Mouse (Mus musculus) cortical plate, adult 2 months (tissue): ENCODE data around the gene Asb16. TPM values are rescaled to one million over a fixed set of nuclear protein-coding genes. Genes with fewer than 3 reads are reported as not detected.
A peak's percentile ranks its signal among the peaks of the same experiment; 100 is the strongest.

Experiments
- H3K27ac ChIP-seq: fragments of 200-500 bp; 2 replicates; pipeline ENCODE4 v1.5.1; 2012; ENCODE audit warnings: low read length, control low read depth, inconsistent platforms; ENCODE audit not compliant: insufficient read depth
- H3K4me1 ChIP-seq: fragments of 200-500 bp; 2 replicates; pipeline ENCODE4 v1.6.1; 2011; ENCODE audit warnings: low read length; ENCODE audit not compliant: control insufficient read depth, insufficient read depth
- H3K4me3 ChIP-seq: fragments of 200-500 bp; 2 replicates; pipeline ENCODE4 v1.5.1; 2011; ENCODE audit warnings: mild to moderate bottlenecking, low read length, control low read depth; ENCODE audit not compliant: insufficient read depth
- CTCF ChIP-seq: fragments of 200-500 bp; IDR thresholded peaks from 2 replicates; pipeline ENCODE4 v1.5.1; 2011; ENCODE audit warnings: mild to moderate bottlenecking, control low read depth, low read length; ENCODE audit not compliant: insufficient read depth; ENCODE audit errors: extremely low read depth
- POLR2A ChIP-seq: fragments of 200-500 bp; IDR thresholded peaks from 2 replicates; pipeline ENCODE4 v1.6.1; 2011; ENCODE audit warnings: mild to moderate bottlenecking, low read length, control low read depth; ENCODE audit not compliant: insufficient read depth; ENCODE audit errors: extremely low read depth
- polyA plus RNA-seq: library from polyadenylated mRNA; depleted of rRNA; stranded (reverse); fragments of >200 nt; gene quantifications from 2 replicates; pipeline ENCODE4 v1.2.3, GENCODE M21; 2012

Asb16 gene
- polyA plus RNA-seq, 1 experiment: 2.2 TPM

DNA sequence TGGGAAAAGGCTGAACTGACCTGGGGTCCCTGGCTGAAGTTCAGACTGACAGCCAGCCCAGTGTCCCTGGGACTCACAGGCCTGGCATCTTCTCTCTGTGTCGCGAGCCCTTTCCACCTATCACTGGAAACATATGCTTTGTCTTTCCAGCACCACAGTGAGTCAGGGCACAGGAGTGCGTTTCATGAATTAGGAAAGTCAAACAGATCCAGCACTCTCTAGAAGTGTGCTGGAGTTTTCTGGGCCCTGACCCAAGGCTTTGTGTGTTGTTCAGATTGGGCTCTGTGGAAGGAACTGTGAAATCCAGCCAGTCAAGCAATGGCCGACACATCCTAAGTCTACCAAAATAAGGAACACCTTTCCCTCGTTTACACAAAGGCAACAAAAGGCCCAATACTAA lies 43.3 kb upstream of the Asb16 start:
- Histone ChIP-seq H3K4me1 (peaks cover 21% of the 10 kb centered on the region), H3K27ac (no peak overlapping the region), H3K4me3 (no peak overlapping the region)
- no peak for TF ChIP-seq POLR2A
- TF ChIP-seq CTCF: no peak

DNA sequence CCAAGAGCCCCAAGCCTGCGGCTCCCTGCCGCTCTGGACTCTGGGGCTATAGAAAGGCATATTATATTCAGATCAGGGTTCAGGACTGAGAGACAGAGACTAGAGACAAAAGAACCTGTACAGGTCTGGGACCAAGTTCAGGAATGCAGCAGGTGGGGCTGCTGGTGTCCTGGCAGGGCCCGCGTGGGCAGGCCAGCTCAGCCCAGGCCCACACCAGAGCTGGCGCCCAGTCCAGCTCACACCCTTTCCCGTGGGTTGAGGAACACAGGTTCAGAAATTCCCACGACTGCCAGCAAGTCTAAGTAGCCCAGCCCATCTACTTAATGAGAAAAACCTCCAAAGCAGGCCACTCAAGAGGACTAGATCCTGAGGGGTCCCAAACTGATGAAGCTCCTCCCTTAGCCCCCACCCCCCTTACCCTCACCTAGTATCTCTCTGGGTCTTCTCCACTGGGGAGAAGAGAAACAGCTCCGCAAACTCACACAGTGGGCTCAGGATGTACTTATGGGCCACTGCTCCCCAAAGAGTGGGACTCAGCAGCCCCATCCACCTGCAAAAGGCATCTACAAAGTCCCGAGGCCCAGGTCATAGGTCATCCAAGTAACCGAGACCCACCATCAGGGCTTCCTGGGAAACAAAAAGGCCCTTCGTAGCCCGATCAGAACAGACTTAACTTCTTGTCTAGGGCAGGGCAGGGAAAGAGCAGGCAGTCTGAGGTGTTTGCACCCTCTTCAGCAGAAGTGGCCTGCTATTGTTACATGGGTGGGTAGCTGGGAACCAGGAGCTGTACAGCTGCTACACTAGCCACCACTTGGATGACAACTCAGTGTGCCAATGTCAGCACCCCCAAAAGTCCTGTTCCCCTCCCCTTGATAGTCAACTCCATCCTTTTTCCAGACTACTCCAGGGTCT lies 42.2 kb upstream of the Asb16 start:
- H3K4me3 ChIP-seq: peak overlapping the region; percentile 68; the same call in 1 of the 2 replicates
- H3K4me1 ChIP-seq: peaks cover 19% of the 10 kb centered on the region
- TF ChIP-seq POLR2A (no peak), CTCF (no peak)
- no peak overlapping the region for H3K27ac ChIP-seq

DNA sequence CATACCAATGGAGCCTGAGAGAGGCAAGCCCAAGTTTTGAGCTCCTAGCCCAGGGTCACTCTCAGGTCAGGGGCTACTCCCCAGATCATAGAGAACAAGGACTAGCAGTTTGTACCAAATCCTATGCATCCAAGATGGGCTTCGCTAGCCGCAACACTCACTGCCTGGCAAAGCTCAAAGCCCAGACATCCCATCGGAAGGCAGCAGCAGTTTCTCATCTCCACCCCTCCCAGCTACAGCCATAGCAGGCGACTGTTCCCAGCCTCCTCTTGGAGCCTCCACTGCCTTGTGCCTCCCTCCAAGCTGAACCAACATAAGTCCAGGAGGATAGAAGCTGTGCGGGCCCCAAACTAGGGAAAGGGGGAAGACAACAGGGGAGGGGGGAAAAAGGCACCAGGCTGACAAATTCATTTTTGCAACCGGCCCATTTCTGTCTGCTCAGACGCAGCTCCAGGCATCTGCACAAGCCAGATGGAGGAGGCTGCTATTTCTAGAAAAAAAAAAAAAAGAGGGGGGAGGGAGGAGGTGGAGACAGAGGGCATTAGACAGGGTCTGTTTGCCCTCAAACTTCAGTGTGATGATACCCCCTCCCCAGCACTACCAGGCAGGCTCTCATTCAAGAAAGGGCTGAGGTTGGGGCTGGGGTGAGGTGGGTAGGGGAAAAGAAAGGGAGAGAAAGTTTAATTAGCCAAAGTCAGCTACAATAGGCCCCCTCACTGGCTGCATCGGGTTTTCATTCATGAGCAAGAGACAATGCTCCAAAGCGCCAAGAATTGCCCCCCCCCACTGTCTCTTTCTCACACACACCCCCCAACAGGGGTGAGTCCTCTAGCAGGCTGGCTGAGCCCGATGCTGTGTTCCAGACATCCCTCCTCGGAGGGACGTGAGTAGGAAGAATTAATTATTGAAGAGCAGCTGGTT lies 41.0 kb upstream of the Asb16 start:
- Histone ChIP-seq H3K4me3 (peak overlapping the region; percentile 68), H3K27ac (no peak overlapping the region), H3K4me1 (peaks cover 19% of the 10 kb centered on the region)
- TF ChIP-seq POLR2A (no peak), CTCF (no peak)

DNA sequence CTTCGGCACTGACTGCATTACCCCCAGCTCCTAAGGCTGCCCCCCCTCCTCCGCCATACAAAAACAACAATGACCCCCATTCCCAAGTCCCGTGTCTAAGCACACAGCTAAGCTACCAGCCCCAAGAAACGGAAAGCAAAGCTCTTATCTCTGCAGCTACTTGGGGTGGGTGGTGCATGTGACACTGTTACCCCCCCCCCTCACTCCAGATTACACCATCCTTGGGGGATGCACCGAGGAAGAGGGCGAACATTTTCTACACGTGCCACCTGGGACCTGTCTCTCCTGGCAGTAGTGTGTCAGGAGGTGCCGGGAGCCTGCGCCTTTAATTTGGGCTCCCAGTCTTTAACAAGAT lies 40.4 kb upstream of the Asb16 start:
- Histone ChIP-seq H3K4me1 (peaks cover 19% of the 10 kb centered on the region), H3K4me3 (peak overlapping the region; percentile 68), H3K27ac (no peak overlapping the region)
- TF ChIP-seq POLR2A (no peak), CTCF (no peak)

DNA sequence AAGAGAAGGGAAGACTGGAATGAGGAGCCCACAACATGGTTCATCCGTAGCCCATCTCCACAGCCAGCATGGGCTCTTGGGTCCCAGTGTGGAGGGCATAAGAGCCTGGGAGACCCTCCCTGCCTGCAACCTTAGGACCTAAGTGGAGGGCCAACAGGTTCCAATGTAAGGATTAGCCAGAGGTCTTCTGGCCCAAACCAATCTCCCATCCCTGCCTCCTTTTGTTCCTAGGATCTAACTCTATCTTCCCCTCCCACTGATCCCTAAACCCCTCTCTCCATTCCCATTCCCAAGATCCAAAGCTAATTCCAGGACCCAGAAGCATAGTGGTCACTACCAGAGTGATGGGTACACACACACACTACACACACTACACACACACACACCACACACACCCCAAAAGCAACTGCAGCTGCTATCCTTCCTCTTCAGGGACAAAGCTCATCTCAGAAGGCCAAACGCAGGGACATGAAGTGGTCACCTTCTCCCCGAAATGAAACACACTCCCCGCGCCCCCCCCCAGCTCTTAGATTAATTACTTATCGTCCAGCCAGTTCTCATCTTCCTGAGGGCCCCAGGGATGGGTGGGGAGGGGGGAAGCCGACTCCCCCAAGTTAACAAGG lies 39.8 kb upstream of the Asb16 start:
- peaks cover 19% of the 10 kb centered on the region for H3K4me1 ChIP-seq
- H3K4me3 ChIP-seq: peak overlapping the region; percentile 68
- no peak overlapping the region for H3K27ac ChIP-seq
- no peak for TF ChIP-seq CTCF
- TF ChIP-seq POLR2A: no peak

DNA sequence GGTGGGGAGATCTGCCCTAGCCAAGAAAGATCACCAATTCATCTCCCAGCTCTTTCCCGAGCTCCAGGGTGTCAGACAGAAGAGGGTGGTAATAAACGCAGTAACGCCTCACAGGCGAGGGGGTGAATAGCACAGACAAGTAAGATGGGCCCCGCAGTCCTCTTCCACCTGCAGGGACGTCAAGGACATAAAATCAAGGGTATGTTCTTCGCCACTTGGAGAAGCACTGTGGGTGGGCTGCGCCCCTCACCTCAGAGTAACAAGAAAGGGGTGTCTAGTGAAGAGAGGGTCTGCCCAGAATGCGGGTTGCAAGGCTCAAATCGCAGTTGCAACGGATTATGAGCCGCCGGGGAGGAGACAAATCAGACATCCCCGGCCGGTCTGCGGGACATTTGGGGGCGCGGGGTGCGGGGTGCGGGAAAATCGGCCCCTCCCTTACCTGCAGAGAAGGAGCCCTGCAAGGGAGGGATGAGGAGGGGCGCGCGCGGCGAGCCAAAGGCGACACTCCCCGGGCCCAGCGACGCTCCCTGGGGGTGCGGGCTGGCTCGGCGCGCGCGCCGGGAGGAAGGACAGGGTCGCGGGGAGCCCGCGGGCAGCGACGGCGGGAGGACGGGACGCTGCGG lies 39.1 kb upstream of the Asb16 start:
- peak overlapping the region; percentile 68 for H3K4me3 ChIP-seq
- peaks cover 18% of the 10 kb centered on the region for H3K4me1 ChIP-seq
- TF ChIP-seq CTCF (no peak), POLR2A (no peak)
- peak overlapping the region; percentile 86 for H3K27ac ChIP-seq

DNA sequence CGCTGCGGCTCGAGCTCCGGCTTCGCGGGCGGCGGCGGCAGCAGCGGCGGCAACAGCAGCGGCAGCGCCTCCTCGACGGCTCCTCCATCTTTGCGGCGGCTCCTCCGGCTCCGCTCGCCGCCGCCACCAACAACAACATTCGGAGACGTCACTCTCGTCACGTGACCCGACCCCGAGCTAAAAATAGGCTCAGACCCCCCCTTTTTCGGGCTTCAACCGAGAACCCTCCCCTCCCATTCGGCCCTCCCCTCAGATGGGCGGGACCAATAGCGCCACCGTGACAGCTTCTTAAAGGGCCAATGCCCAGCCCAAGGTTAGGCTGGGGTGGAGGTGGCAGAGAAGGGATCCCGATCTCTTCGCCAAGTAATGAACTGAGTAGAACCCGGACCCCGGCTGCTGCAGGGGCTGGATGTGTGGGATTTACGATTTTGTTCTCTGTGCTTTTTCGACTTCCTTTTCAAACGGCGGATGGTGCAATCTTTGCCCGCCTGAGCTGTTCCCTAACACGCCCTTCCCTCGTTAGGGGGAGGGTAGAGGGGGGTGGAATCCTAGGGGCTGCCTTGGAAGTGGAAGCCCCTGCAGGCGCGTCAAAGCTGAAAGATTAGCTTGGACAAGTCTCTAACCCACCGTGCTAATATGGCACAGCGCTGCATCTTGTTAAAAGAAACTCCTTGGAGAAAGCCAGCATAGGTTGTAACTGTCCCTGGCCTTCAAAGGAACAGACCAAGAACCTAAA lies 38.4 kb upstream of the Asb16 start, which contains the start of gene Hdac5:
Gene Hdac5, minus strand, starts transcription at position 161 of the 736 bp plus-strand sequence.
- H3K4me3 ChIP-seq: peak within 1 kb of the TSS; percentile 68
- peaks cover 14% of the 10 kb centered on the region for H3K4me1 ChIP-seq
- peak within 1 kb of the TSS; percentile 86 for H3K27ac ChIP-seq
- TF ChIP-seq POLR2A (peak; percentile 59; the same call in 1 of the 2 replicates), CTCF (no peak)

DNA sequence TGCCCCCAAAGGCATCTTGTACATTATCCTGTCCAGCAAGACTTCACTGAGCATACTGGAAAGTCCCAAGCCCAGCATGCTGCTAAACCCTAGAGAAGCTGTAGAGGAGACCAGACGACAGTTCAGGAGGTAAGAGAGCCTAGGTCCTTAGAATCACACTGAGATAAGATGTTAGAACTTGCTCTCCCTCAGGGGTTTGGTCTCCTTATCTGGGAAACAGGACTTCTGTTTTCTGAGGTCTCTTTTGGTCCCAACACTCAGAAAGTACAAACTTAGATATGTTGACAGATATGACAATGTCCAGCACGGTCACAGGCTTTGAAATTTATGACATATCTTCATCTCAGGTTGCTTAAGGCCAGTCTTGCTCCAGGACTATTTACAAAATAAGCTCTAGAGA lies 32.5 kb upstream of the Asb16 start:
- Histone ChIP-seq H3K4me1 (no peaks in the 10 kb centered on the region), H3K27ac (no peak overlapping the region), H3K4me3 (no peak overlapping the region)
- TF ChIP-seq POLR2A (no peak), CTCF (no peak)

DNA sequence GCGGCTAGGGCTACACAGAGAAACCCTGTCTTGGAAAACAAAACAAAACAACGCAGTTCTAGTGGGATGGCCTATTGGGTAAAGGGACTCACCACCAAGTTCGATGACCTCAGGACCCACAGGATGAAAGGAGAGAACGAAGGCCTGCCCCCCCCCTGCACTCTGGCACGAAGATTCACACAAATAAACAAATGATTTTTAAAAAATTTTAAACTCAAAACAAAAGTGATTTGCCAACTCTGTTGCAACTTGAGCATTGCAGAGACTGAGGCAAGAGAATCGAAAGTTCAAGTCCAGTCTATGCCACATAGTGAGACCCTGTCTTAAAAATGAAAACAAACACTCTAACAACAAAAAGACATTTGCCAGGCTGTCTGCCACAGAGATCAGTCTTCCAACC lies 27.9 kb upstream of the Asb16 start:
- H3K27ac ChIP-seq: no peak overlapping the region
- no peak overlapping the region for H3K4me3 ChIP-seq
- no peak for TF ChIP-seq POLR2A
- TF ChIP-seq CTCF: no peak
- H3K4me1 ChIP-seq: no peaks in the 10 kb centered on the region; the same call in none of the 2 replicates
